Mouse (Mus musculus): ENCODE data around the gene Fance.
A peak's percentile ranks its signal among the peaks of the same experiment; 100 is the strongest.
"Not testable (repeated sequence)": the region's sequence is repeated elsewhere in the genome, so short reads cannot be mapped to it uniquely, and the experiment has no call there.

The Fance gene

DNA sequence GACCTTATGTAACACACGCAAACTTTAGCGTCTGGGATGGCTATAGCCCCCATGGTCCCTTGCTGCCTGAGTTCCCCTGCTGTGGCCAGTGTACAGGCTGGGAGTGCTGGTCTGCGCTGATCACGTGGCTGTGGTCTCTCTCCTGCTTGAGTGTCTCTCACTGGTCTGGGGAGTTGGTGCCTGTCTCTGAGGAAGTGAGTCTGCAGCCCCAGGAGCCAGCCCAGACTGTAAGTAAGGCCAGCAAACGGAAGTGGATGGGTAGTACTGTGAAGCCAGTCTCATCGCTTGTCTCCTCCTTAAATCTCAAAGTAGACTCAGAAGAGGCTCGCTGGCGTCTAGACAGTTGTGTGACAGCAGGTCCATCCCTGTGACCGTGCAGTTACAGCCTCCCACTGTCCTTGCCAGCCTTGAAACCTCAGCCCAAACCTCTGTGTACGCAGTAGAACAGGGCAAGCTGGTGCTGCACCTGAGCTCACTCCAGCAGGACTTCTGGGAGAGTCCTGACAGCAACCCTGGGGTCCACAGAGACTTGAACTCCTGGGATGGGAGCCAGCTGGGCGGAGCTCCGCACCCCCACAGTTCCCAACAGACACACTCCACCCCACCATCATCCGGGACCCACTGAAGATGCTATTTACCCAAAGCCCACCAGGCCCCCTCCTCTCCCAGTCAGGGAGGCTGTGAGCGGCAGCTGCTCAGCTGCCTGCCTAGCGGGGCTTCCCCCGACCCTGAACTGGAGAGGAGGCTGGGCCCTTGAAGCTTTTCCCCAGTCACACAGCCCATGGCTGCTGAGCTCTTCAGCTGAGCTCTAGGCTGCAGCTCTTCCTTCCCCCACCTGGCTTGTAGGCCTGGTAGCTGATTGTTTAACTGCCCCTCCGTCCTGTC, 18.6 kb upstream of the Fance start:
- no peak for DNase-seq

GRCm38 (mm10) chr17:28298888-28299287, 14.4 kb upstream of the Fance start:
- DNase-seq = no peak

DNA sequence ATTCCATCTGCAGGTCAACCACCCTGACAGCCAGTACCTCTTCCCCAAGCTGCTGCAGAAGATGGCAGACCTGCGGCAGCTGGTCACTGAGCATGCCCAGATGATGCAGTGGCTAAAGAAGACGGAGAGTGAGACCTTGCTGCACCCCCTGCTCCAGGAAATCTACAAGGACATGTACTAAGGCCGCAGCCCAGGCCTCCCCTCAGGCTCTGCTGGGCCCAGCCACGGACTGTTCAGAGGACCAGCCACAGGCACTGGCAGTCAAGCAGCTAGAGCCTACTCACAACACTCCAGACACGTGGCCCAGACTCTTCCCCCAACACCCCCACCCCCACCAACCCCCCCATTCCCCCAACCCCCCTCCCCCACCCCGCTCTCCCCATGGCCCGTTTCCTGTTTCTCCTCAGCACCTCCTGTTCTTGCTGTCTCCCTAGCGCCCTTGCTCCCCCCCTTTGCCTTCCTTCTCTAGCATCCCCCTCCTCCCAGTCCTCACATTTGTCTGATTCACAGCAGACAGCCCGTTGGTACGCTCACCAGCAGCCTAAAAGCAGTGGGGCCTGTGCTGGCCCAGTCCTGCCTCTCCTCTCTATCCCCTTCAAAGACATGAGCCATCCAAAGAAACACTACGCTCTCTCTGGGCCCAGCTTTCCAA, 13.5 kb upstream of the Fance start:
- no peak for DNase-seq

DNA sequence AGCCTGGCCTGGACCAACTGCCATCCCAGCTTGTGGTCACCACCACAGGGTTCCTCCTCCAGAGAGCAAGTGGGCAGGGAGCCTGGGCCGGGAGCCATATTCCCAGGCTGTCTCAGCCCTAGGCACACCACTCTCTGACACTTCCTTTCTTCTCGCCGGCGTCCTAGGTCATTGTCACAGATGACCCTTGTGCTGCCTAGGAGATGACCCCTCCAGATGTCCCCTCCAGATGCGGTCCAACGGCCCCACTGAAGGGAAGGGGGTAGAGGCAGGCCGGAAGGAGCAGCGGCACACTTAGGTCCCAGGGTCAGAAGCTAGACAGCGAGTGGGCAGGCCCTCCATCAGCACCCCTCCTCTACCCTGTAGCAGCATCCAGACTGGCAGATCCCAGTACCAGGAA, 13.0 kb upstream of the Fance start:
- no peak for DNase-seq

DNA sequence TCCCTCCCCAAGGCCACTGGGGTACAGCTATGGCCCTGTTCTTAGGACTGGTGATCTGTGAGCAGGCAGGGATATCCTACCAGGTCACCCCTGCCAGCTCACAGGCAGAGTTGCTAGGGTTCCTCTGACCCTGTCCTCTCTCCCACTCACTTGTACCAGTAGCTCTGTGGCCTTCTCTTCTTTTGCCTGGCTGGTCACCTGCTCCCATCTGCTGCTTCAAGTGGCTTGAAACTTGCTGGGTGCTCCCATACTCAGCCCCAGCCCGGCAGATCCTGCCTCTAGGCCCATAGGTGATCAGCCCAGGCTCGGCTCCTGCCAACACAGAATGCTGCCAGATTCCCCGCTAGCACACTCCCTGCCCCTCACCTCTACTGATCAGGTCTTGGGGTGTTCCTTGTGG, 12.5 kb upstream of the Fance start:
- DNase-seq = no peak

DNA sequence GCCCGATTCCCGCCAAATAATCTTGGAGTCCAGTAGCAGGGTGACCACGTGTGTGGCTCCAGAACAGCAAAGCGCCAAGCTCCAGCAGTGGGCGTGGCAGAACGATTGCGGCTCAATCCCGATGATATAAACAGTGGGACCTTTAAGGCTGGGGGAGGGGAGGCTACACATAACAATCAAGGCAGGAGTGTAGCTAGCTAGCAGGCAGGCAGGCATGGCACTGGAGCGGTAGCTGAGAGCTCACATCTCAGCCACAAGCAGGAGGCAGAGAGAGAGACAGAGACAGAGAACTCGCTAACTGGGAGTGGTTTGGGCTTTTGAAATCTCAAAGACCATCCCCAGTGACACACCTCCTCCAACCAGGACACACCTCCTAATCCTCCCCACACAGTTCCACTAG, 8.1 kb upstream of the Fance start:
- DNase-seq = no peak

- DNase-seq = peak; percentile 74
Measured at GRCm38 (mm10) chr17:28308297-28309195, 4.8 kb upstream of the Fance start.

DNA sequence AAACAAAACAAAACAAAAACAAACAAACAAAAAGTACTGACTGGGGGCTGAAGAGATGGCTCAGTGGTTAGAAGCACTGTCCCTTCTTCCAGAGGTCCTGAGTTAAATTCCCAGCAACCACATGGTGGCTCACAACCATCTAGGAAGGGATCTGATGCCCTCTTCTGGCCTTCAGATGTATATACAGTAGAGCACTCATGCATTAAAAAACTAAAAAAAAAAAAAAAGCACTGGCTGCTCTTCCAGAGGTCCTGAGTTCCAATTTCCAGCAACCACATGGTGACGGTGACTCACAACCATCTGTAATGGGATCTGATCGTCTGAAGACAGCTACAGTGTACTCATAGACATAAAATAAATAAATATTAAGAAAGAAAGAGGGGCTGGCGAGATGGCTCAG, 2.5 kb upstream of the Fance start:
- DNase-seq = no peak

DNA sequence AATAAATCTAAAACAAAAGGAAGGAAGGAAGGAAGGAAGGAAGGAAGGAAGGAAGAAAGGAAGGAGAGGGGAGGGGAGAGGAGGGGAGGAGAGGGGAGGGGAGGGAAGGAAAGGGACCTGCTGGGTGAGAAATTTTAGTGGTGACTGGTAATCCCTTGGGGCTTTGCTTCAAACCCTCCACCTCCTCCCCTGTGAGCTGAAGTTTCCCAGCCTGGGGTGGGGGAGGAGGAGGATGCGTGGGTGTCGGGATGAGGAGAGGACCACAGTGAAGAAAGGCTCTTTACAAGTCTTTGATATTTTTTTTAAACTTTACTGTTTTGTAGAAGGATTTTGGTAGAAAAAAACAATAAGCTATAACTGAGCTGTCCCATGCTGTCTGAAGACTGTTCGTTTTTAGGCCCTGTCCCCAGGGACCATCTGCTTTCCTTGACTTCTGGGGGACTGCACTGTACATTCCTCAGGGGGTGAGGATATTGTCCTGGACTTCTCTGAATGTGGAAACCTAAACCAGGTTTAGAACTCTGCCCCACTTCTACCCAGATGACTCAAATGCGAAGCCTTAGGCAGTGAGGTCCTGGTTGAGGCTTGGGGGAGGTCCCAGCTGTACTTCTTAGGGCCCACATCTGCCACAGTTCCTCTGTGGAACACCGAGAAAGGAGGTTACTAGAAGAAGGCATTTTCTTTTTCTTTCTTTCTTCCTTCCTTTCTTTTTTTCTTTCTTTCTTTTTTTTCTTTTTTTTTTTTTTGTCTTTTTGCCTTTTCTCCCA, 1.8 kb upstream of the Fance start:
- no peak for DNase-seq

GRCm38 (mm10) chr17:28312232-28313211, 797 bp upstream of the Fance start:
- DNase-seq = no peak

DNA sequence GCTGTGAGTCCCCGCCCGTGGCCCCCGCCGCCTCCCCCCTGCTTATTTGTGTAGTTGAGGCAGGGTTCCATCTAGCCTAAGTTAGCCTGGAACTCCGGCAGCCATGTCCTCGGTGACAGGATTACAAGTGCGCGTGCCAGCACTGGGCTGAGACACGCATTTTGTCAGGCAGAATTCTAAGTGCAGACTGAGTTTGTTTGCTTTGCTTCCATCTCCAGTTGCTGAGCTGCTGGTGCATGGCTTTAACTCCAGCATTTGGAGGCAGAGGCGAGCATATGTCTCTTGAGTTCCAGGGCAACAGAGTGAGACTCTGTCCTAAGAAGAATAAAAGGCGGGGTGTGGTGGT, 534 bp downstream of the Fance start:
- DNase-seq = no peak

DNA sequence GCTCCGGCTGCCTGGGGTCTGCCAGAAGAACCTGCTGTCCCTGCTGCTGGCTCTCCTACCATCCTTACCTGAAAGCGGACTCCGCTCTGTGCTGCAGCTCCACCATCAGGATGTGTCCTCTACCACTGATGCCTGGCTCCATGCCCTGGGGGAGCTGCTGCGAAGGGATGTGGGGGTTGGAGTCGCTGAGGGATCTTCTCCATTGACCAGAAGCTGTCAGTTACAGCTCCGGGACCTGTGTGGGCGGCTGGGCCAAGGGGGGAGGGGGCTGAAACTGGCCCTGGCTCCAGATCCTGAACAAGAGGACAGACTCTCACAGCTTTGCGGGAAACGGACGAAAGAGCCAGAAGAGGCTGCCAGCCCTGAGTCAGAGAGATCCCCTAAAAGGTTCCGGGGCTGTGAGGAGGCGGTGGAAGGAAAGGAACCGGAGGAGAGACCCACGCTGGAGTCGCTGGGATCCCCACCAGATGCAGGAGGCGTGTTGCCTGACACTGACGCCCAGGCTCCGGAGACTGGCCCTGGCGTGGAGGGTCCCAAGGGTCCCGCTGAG, 2.4 kb downstream of the Fance start:
- no peak for DNase-seq

GRCm38 (mm10) chr17:28316476-28316875, 3.2 kb downstream of the Fance start:
- no peak for DNase-seq

DNA sequence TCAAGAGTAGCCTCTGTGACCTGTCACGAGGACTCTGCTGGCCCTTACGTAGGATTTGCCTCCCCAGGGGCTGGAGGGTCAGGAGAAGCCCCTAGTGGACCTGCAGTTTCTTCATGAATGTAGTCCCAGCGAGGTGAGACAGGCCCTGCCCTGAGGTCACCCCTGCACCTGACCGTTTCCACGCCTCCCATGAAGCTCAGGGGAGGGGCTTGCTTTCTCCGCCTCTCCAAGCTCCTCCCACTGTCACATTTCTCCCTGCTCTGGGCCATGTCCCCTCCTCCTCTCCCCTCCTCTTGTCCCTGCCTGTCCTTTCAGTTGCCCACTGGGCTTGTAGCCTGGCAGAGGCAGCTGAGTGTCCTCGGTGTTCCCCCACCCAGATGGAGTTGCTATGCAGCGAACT, 3.8 kb downstream of the Fance start:
- DNase-seq = no peak

- no peak for DNase-seq
Measured at GRCm38 (mm10) chr17:28317725-28318124, 4.4 kb downstream of the Fance start.

DNA sequence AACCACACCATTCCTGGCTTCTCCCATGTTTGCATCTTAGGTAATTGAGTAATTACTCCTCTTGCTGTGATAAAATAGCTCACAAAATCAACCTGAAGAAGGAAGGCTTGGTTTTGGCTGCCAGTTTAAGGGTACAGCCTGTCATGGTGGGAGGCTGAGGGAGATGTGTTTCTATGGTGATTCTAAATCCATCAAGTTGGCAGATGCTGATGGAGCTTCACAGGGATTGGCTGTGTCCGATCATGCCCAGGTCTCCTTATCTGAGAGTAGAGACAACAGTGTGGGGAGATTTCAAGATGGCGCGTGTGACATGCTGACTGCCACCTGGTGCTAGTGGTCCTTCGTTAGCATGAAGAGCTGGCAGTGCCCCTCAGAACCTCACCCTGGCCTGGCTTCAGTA, 8.4 kb downstream of the Fance start:
- no peak for DNase-seq

DNA sequence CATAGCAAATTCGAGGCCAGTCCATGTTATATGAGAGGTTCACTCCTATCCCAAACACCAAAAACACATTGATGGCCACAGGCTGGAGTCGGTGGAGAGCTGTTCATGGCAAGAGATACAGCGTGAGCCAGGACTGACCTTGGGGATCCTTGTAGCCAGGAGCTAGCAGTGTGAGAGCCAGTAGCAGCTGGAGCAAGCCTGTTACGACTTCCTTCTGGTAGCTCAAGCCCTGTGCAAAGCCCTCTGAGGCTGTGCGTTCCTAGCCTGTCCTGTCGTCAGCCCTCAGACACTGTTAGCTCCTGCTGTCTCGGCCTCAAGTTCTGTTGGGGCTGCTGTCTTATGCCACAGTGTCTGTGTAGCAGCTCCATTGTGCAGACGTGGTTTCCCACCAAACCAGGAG, 10.5 kb downstream of the Fance start:
- DNase-seq = no peak

GRCm38 (mm10) chr17:28324416-28324815, 11.1 kb downstream of the Fance start:
- not testable (repeated sequence) for DNase-seq

DNA sequence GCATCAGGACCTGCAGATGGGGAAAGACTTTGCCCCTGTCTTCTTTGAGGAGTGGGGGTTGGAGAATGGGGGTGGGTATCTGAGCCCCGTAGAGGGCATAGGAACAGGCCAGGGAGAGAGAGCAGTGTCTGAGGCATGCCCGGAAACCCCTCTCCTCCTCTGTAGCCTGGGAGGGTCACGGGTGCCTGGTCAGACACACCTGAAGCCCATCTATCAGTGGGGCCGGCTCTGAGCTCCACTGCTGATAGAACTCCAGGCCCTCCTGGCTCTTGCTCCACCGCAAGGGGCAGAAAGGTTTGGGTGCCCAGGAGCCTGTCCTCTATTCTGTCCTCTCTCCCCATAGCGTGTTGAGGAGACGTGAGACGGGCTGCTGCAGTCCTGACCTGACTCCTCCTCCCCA, 12.4 kb downstream of the Fance start:
- no peak for DNase-seq

GRCm38 (mm10) chr17:28326951-28327350, 13.6 kb downstream of the Fance start:
- DNase-seq = no peak

DNA sequence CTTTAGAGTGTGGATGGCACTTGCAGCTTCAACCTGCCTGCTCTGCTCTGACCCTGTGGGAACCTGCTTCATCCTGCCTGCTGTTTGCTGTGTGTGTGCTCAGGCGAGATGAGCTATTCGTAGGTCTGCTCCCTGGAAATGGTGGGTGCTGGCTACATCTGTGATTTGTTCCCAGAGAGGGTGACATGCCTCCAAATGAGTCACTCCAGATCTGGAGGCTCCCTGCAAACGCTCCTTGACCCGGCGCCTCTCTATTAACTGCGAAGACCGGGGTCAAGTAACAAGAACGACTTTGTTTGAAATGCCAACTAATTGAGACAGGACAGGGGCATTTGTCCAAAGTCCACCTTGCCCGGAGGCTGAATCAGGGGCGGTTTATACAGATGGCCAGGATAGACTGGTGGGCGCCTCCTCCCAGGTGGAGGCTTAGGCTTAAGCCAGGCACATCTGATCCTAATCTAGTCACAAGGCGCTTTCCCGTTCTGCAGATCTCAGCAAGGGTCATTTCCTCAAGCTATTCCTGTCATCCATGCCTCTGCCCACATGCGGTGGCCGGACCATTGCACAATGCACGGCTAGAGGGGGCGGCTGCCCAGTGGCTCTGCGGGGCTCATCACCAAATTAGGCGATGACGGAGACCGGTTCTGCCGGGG, 14.5 kb downstream of the Fance start:
- DNase-seq = peak; percentile 39
